Mouse (Mus musculus): Measurements from ENCODE around the gene Fndc1. TPM values are rescaled to one million over a fixed set of nuclear protein-coding genes. Genes with fewer than 3 reads are reported as not detected.

Gene Fndc1
- 43.4 and 56.7 TPM in 2 replicates for polyA plus RNA-seq (2011; ENCODE audit: insufficient read length, low read depth, missing spikeins)

DNA sequence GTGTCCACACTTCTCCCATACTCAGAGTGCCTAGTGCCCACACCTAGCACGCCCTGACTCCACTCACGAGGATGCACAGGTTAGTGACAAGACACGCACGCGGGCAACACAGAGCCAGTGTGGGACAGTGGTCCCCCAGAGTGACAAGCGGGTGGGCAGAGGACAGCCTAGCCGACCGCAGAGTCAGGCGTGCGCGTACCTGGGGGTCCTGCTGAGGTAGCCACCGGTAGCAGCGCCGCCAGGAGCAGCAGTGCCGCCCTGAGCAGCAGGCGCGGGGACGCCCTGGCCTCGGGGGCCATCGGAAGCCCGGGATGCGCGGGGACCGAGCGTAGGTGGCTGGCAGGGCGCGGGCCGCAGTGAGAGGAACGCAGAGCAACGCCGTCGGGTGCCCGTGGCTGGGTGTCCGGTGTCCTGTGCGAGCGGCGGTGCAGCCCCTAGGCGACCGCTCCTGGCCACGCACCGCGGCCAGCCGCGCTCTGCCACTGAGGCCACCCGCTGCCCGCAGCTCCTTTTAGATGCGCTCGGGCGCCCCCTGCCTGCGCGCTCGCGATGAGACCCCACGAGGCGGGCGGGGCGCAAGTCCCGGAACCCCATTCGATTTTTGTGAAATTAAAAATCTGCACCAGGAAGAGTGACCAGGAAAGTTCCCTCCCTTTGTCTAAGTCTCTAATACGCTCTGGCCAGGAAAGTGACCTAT lies at the start of gene Fndc1:
Fndc1 (minus strand) TSS at position 484 of the 697 bp plus-strand sequence.
- Histone ChIP-seq H3K4me3 (ENCODE audit: insufficient read depth, low read length) (peak within 1 kb of the TSS; percentile 31), H3K27ac (ENCODE audit: insufficient read depth, low read length) (no peak within 1 kb of the TSS), H3K4me1 (ENCODE audit: control insufficient read depth, insufficient read depth, low read length) (no peaks in the 10 kb centered on the region; the same call in 1 of the 2 replicates)
- TF ChIP-seq CTCF (IDR thresholded peaks at IDR 0.05; ENCODE audit: borderline replicate concordance, insufficient read depth, low read length) (0 out of 2 replicates have a peak, but pooled peaks have one; percentile 30), POLR2A (IDR thresholded peaks at IDR 0.05; ENCODE audit: low read depth, low read length) (no peak)

DNA sequence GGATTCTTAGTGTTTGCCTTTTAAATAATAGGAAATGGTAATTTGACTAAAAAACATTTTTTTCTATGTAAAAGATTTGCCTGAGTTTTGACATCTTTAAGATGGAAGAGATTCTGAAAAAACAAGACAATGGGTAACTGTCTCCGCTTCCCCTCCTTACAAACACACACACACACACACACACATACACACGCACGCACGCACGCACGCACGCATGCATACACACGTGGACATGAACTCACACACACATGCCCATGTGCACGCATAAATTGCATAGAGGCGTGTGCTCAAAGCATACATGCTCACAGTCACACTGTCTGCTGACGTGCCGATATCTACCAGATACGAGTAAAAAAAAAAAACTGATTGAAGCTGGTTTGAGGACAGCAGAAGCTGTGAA lies 49.4 kb upstream of the Fndc1 start:
- TF ChIP-seq CTCF (IDR thresholded peaks at IDR 0.05; ENCODE audit: borderline replicate concordance, insufficient read depth, low read length) (no peak), POLR2A (IDR thresholded peaks at IDR 0.05; ENCODE audit: low read depth, low read length) (no peak)
- Histone ChIP-seq H3K4me1 (ENCODE audit: control insufficient read depth, insufficient read depth, low read length) (no peaks in the 10 kb centered on the region), H3K4me3 (ENCODE audit: insufficient read depth, low read length) (no peak overlapping the region), H3K27ac (ENCODE audit: insufficient read depth, low read length) (no peak overlapping the region)

DNA sequence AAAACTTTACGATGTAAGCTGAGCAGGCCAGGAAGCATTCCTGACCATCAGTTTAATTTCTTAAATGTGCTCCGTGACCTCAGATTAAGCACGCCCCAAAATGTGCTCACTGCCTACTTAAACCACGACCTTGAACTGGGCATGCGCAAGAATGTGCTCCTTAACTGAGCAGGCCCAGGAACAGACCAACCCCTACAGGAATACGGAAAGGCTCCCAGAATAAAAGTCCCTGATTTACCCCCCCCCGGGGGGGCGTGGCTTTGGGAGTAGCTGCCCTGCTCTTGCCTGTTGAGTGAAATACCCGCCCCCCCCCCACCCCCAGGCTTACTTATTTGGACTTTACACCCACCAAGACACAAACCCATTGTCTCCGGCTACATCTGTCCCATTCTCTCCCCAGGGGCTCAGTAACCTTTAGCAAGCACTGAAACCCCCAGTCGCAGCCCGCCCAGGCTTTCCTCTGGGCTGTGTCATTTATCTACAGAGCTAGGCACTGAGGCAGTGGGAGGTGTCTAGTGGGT lies 48.9 kb upstream of the Fndc1 start:
- TF ChIP-seq POLR2A (IDR thresholded peaks at IDR 0.05; ENCODE audit: low read depth, low read length) (no peak), CTCF (IDR thresholded peaks at IDR 0.05; ENCODE audit: borderline replicate concordance, insufficient read depth, low read length) (no peak)
- H3K4me3 ChIP-seq (ENCODE audit: insufficient read depth, low read length) = no peak overlapping the region
- no peaks in the 10 kb centered on the region for H3K4me1 ChIP-seq (ENCODE audit: control insufficient read depth, insufficient read depth, low read length)
- H3K27ac ChIP-seq (ENCODE audit: insufficient read depth, low read length) = no peak overlapping the region

DNA sequence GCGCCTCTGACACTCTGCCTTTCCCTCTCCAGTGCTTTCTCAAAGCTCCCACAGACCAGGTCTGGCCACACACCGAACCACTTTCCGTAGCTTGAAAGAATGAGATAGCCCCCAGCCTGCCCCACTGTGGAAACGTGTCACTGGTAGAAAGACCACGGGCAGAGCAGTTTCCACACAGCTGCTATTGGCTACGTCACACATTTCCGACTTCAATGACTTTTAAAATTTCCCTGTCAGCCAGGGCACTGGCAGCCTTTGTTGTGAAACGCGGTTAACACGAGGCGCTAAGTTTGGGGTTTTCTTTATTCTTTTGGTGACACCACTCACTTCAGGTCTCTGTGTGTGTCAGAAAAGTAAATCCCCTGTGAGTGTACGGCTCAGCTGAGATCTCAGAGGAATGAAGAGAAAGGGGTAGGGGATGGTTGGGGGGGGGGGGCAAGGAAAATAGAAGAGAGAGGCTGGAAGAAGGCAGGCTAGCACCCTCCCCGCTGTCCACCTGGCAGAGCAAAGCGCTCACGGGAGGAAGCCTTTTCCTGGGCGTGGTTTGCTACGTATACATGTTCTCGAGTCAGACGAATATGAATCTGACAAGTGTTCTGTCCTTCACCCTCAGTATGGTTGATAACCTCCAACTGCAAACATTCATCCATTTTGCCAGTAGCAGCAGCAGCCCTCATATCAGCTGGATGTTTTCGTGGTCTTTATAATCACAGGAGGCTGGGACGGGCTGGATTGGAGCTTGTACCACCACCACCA lies 47.9 kb upstream of the Fndc1 start:
- H3K4me1 ChIP-seq (ENCODE audit: control insufficient read depth, insufficient read depth, low read length) = no peaks in the 10 kb centered on the region
- H3K4me3 ChIP-seq (ENCODE audit: insufficient read depth, low read length) = no peak overlapping the region
- H3K27ac ChIP-seq (ENCODE audit: insufficient read depth, low read length) = no peak overlapping the region
- TF ChIP-seq CTCF (IDR thresholded peaks at IDR 0.05; ENCODE audit: borderline replicate concordance, insufficient read depth, low read length) (no peak), POLR2A (IDR thresholded peaks at IDR 0.05; ENCODE audit: low read depth, low read length) (no peak)

DNA sequence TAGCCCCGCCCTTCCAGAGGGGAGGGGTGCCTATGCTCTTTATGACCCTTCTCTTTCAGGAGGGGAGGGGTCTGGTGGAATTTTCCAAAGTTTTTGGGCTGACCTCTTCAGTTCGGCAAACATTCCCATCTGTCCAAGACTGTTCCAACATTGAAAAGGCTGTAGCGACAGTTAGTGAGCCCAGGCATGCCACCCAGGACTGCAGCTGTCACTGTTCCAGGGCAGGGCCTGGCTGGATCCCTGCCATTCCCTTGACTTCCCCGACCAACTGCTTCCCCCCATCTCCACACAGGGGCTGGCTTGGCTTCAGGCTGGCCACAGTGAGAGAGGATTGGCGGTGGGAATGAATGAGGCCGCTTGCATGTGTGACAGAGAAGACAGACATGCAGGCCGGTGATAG lies 46.3 kb upstream of the Fndc1 start:
- no peak overlapping the region for H3K27ac ChIP-seq (ENCODE audit: insufficient read depth, low read length)
- TF ChIP-seq POLR2A (IDR thresholded peaks at IDR 0.05; ENCODE audit: low read depth, low read length) (no peak), CTCF (IDR thresholded peaks at IDR 0.05; ENCODE audit: borderline replicate concordance, insufficient read depth, low read length) (no peak)
- H3K4me3 ChIP-seq (ENCODE audit: insufficient read depth, low read length) = no peak overlapping the region

DNA sequence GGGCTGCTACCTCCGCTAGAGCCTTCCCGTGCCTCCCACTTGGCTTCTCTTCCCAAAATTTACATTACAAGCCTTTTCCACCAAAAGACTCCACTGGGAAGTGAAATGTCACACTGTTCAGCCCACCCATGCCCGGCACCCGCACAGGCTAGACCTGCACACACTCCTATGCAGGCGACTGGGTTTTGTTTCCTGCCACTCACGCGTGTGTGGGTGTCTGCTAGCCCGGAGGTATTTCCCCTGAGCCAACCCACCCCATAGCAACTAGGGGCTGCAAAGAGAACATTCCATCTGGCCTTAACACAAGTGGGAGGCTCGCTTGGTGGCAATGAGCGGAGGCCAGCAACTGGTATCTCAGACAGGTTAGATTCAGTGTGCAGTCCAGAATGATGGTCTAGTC lies 44.7 kb upstream of the Fndc1 start:
- H3K27ac ChIP-seq (ENCODE audit: insufficient read depth, low read length) = no peak overlapping the region
- no peak for TF ChIP-seq POLR2A (IDR thresholded peaks at IDR 0.05; ENCODE audit: low read depth, low read length)
- no peak for TF ChIP-seq CTCF (IDR thresholded peaks at IDR 0.05; ENCODE audit: borderline replicate concordance, insufficient read depth, low read length)
- H3K4me3 ChIP-seq (ENCODE audit: insufficient read depth, low read length) = no peak overlapping the region
- no peaks in the 10 kb centered on the region for H3K4me1 ChIP-seq (ENCODE audit: control insufficient read depth, insufficient read depth, low read length)

More for the DNA sequence above, 46.3 kb upstream of the Fndc1 start:
- no peaks in the 10 kb centered on the region for H3K4me1 ChIP-seq (ENCODE audit: control insufficient read depth, insufficient read depth, low read length)

DNA sequence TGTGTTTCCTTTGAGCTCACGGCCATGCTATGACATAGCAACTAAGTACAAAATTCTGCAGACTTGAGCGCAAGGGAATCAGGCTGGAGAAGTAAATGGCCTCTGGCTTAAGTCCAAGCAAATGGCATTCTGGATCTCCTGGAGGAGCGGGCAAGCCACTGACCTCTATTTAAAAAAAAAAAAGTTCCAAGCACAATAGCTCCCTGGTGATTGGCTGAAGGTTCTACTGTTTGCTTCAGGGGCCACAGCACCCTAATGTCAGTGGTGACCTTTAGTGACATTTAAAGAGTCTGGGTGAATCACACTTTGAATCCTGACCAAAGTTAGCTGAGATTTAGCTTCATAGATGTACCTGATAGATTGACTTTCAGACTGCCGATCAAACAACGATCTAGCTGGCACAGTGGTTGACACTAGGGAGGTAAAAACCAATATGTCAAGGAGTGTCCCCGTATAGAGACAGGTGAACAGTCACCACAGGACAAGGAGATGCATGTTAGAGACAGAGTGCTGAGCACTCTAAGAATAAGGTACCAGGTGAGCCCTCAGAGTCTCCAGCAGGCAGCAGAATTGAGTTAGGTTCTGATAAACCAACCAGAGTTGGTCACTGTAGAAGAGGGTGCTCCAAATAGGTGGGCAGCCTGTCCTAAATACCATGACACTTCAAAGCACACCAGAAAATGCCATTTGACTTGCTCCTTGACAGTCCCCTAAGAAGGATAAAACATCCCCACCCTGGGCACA lies 43.9 kb upstream of the Fndc1 start:
- H3K27ac ChIP-seq (ENCODE audit: insufficient read depth, low read length) = no peak overlapping the region
- TF ChIP-seq CTCF (IDR thresholded peaks at IDR 0.05; ENCODE audit: borderline replicate concordance, insufficient read depth, low read length) (no peak), POLR2A (IDR thresholded peaks at IDR 0.05; ENCODE audit: low read depth, low read length) (no peak)
- H3K4me1 ChIP-seq (ENCODE audit: control insufficient read depth, insufficient read depth, low read length) = no peaks in the 10 kb centered on the region
- H3K4me3 ChIP-seq (ENCODE audit: insufficient read depth, low read length) = no peak overlapping the region

DNA sequence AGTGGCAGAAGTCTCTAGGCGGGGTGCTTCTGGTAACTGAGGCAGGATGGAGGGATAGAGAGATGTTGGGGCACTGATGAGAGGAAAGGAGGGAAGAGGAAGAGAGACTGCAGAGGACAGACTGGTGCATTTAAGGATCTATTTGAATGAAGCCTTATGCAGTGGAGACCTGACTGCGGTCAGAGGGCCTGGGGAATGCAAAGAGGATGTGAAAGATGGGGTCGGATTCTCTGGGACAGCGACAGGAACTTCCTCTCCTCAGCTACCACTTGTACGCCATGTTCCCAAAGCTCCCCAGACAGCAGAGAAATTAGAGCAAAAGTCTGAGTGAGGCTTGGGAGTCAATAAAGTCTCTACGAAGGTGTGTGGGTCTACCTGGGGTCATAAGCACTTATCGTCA lies 42.0 kb upstream of the Fndc1 start:
- TF ChIP-seq POLR2A (IDR thresholded peaks at IDR 0.05; ENCODE audit: low read depth, low read length) (no peak), CTCF (IDR thresholded peaks at IDR 0.05; ENCODE audit: borderline replicate concordance, insufficient read depth, low read length) (no peak)
- no peaks in the 10 kb centered on the region for H3K4me1 ChIP-seq (ENCODE audit: control insufficient read depth, insufficient read depth, low read length)
- H3K4me3 ChIP-seq (ENCODE audit: insufficient read depth, low read length) = no peak overlapping the region
- H3K27ac ChIP-seq (ENCODE audit: insufficient read depth, low read length) = no peak overlapping the region

DNA sequence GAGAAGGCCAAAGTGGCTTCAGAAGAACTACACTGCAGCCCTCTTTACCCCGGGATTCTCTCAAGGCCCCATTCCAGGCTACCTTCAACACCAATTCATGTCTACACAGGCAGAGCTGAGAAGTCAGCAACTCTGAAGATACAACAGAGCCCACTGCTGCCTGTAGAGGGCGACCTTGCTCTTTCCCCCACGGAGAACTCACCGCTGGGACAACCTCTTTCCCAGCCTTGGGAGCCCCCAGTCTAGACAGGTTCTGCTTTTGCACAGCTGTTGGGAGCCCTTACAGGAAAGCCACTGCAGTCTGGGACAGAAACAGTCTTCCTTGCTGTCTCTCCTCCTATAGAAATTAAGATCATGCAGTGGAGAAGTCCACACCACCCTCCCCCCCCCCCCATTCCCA lies 41.5 kb upstream of the Fndc1 start:
- Histone ChIP-seq H3K27ac (ENCODE audit: insufficient read depth, low read length) (no peak overlapping the region), H3K4me1 (ENCODE audit: control insufficient read depth, insufficient read depth, low read length) (no peaks in the 10 kb centered on the region), H3K4me3 (ENCODE audit: insufficient read depth, low read length) (no peak overlapping the region)
- TF ChIP-seq CTCF (IDR thresholded peaks at IDR 0.05; ENCODE audit: borderline replicate concordance, insufficient read depth, low read length) (peak; percentile 67), POLR2A (IDR thresholded peaks at IDR 0.05; ENCODE audit: low read depth, low read length) (no peak)

Measured in embryonic fibroblast, embryonic 13.5 days (primary cell).